Mouse (Mus musculus) thymus, adult 2 months (tissue): ENCODE results near the gene A330070K13Rik. TPM values are rescaled to one million over a fixed set of nuclear protein-coding genes. Genes with fewer than 3 reads are reported as not detected.

Experiments
- DNase-seq: peaks from one replicate; pipeline ENCODE4 v3.0.0; 2021
- H3K27ac ChIP-seq: fragments of 200-500 bp; 2 replicates; pipeline ENCODE4 v1.5.1; 2012; ENCODE audit warnings: low read length, control low read depth; ENCODE audit not compliant: control insufficient read depth, insufficient read depth
- H3K27me3 ChIP-seq: fragments of 200-500 bp; 2 replicates; pipeline ENCODE4 v1.6.1; 2012; ENCODE audit warnings: mild to moderate bottlenecking, low read length, moderate library complexity, mixed read lengths; ENCODE audit not compliant: control insufficient read depth, insufficient read depth
- H3K36me3 ChIP-seq: fragments of 200-500 bp; 2 replicates; pipeline ENCODE4 v1.6.1; 2012; ENCODE audit warnings: mild to moderate bottlenecking, low read length, moderate library complexity; ENCODE audit not compliant: control insufficient read depth, insufficient read depth
- H3K4me1 ChIP-seq: fragments of 200-500 bp; replicated peaks from 2 replicates; pipeline ENCODE4 v1.6.1; 2012; ENCODE audit warnings: low read length; ENCODE audit not compliant: control insufficient read depth, insufficient read depth
- H3K4me3 ChIP-seq: fragments of 200-500 bp; 2 replicates; pipeline ENCODE4 v1.5.1; 2012; ENCODE audit warnings: mild to moderate bottlenecking, low read length, control low read depth, moderate library complexity; ENCODE audit not compliant: control insufficient read depth, insufficient read depth
- CTCF ChIP-seq: fragments of 200-500 bp; IDR thresholded peaks from 2 replicates; pipeline ENCODE4 v1.5.1; 2012; ENCODE audit warnings: mild to moderate bottlenecking, control low read depth, low read length, moderate library complexity, borderline replicate concordance; ENCODE audit not compliant: control insufficient read depth, poor library complexity, insufficient read depth; ENCODE audit errors: extremely low read depth
- POLR2A ChIP-seq: fragments of 200-500 bp; IDR thresholded peaks from 2 replicates; pipeline ENCODE4 v1.6.1; 2012; ENCODE audit warnings: mild to moderate bottlenecking, low read length, control low read depth, moderate library complexity; ENCODE audit not compliant: control insufficient read depth, poor library complexity, insufficient read depth; ENCODE audit errors: extremely low read depth
- WGBS: fragments of 180-500 bp; shearing (Covaris S2); methylation state at CpG from one replicate; pipeline ENCODE4 v1.1.7; 2018; 5-methylcytosine and 5-hydroxymethylcytosine counted together
- polyA plus RNA-seq: library from polyadenylated mRNA; depleted of rRNA; stranded (reverse); fragments of >200 nt; gene quantifications from 2 replicates; pipeline ENCODE4 v1.2.3, GENCODE M21; 2012

Gene A330070K13Rik
- polyA plus RNA-seq, 1 experiment = not detected

DNA sequence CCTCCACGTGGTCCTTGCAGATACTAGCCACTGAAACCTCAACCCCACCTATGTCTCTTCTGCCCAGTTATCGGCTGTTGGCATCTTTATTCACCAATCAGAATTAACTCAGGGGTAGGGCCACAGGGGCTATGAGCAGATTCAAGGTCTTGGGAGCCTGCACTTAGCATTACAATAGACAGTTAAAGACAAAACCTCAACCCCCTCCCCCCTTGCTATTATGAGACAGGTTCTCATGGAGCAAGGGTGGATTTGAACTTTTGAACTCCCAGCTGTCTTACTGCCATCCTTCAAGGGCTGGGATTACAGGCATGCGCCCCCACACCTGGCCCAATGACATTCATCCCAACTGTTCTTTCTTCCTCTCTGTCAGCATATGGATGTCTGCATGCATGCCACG is 21.3 kb downstream of the A330070K13Rik start:
- WGBS = 78% methylated on average over 4 of the region's 4 CpGs
- Histone ChIP-seq H3K27ac (no peak overlapping the region), H3K27me3 (no peaks in the 10 kb centered on the region), H3K4me1 (no peaks in the 10 kb centered on the region), H3K36me3 (no peaks in the 10 kb centered on the region), H3K4me3 (no peak overlapping the region)
- no peak for TF ChIP-seq POLR2A
- no peak for TF ChIP-seq CTCF
- DNase-seq = no peak

DNA sequence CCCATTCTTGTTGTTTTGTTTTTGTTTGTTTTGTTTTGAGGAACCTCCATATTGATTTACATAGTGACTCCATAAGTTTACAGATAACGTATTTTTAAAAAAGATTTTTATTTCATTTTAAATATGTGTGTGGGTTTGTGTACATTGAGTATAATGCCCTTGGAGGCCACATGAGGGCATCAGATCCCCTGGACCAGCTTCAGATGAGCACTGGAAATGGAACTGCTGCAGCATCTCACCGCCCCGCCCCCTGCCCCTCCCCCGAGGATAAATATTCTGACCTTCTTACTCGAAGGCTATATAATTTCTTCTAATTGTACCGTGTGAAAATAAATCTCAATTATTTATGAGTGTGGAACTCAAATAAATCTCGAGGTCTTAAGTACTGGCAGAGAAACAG is 29.2 kb downstream of the A330070K13Rik start:
- Histone ChIP-seq H3K36me3 (no peaks in the 10 kb centered on the region), H3K4me3 (no peak overlapping the region), H3K27ac (no peak overlapping the region), H3K27me3 (no peaks in the 10 kb centered on the region), H3K4me1 (no peaks in the 10 kb centered on the region)
- TF ChIP-seq CTCF (no peak), POLR2A (no peak)
- no peak for DNase-seq
- WGBS = 68% methylated on average over 7 of the region's 7 CpGs

DNA sequence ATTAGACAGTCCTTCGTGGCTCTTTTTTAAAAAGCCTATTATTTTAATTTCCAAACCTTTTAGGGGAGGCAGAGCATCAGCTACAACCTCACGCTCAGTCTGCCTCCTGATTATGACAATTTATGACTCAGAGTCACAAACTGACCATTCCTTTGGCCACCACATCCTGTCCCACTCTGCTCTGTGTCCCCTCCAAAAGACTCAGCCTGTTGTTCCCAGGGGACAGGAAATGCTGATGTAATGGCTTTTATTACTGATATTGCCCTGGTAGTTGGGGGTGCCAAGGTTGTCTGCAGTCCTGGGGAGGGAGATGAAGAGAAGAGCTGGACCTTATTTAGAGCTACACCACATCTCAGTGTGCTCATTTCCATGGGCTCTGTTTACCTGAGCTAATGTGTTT is 38.6 kb downstream of the A330070K13Rik start:
- TF ChIP-seq CTCF = no peak
- no peak for TF ChIP-seq POLR2A
- Histone ChIP-seq H3K27me3 (no peaks in the 10 kb centered on the region), H3K4me1 (no peaks in the 10 kb centered on the region), H3K4me3 (no peak overlapping the region), H3K27ac (no peak overlapping the region), H3K36me3 (0 out of 2 replicates have a peak, but pooled peaks cover 6% of the 10 kb centered on the region)
- WGBS = 79% methylated on average over 2 of the region's 2 CpGs
- no peak for DNase-seq

DNA sequence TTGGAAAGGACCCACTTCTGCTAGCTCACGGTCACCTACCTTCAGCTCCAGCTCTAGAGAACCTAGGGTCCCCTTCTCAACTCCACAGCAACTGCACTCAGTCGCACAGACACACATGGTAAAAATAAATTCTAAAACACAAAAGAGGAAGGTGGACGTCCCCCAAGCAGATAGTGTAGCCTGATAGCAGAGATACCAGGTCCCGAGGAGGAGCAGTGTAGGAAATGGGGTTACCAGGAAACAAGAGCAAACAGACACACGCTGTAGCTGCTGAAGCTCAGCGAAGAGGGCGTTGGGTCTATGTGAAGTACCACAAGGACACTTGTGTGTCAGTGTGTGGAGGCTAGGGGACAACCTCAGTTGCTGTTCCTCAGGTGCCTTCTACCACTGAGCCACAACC is 39.4 kb downstream of the A330070K13Rik start:
- Histone ChIP-seq H3K36me3 (0 out of 2 replicates have a peak, but pooled peaks cover 6% of the 10 kb centered on the region), H3K4me1 (no peaks in the 10 kb centered on the region), H3K4me3 (no peak overlapping the region), H3K27ac (no peak overlapping the region), H3K27me3 (no peaks in the 10 kb centered on the region)
- DNase-seq = no peak
- 68% methylated on average over 7 of the region's 7 CpGs for WGBS
- TF ChIP-seq POLR2A = no peak
- TF ChIP-seq CTCF = no peak

DNA sequence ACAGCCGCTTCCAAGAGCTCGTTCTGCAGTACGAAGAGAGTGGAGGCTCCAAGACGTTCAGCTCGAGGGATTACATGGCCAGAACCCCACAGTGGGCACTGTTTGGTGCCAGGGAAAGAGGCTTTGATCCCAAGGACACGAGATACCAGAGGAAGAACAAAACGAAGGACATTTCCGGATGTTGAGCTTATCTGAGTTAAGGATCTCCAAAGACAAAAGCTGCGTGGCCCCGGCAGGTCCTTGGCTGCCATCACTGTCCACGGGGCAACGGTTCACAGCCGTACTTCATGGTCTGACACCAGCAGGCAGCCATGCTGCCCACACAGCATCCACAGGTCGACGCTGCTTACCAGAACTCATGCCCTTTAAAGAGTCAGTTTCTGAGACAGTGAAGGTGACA is 43.8 kb downstream of the A330070K13Rik start:
- Histone ChIP-seq H3K27me3 (no peaks in the 10 kb centered on the region), H3K27ac (no peak overlapping the region), H3K4me3 (no peak overlapping the region), H3K4me1 (no peaks in the 10 kb centered on the region), H3K36me3 (peaks cover 11% of the 10 kb centered on the region)
- no peak for TF ChIP-seq CTCF
- no peak for TF ChIP-seq POLR2A
- WGBS = 96% methylated on average over 15 of the region's 15 CpGs
- DNase-seq = no peak

DNA sequence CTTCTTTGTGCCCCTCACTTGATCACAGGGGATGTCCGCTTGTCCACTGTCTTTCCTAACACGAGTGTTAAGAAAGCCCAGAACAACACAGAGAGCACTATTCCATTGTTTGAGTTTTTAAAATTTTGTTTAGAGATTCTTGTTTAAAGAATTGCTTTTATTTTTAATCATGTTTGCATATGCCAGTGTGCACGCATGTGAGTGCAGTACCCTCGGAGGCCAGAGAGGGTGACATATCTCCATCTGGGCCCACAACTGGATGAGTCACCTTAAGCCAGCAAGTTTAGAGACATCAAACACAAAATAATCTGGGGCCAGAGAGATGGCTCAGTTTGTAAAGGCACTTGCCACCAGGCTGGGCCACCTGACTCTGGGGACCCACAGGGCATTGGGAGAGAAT is 49.0 kb downstream of the A330070K13Rik start:
- no peak overlapping the region for H3K27ac ChIP-seq
- TF ChIP-seq POLR2A = no peak
- no peak for TF ChIP-seq CTCF
- WGBS = 99% methylated on average over 4 of the region's 4 CpGs
- no peaks in the 10 kb centered on the region for H3K27me3 ChIP-seq
- DNase-seq = no peak
- H3K4me3 ChIP-seq = no peak overlapping the region
- H3K36me3 ChIP-seq = peaks cover 13% of the 10 kb centered on the region
- H3K4me1 ChIP-seq = no peaks in the 10 kb centered on the region

DNA sequence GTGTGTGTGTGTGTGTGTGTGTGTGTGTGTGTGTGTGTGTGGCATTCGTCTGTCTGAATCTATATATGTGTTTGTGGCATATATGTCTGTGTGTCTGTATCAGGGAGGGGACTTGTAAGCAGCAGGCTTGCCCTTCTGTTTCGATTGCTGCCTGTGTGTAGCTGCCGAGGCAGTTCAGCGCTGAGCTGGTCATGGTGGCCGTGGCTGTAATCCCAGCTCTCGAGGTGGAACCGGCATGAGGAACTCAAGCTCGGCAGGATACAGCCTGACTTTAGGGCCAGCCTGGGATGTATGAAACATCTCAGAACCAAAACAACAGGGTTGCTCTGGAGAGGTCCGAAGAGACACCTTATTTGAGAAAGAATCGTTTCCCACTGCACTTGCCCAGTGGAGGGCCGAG is 50.5 kb downstream of the A330070K13Rik start:
- WGBS = 97% methylated on average over 11 of the region's 11 CpGs
- H3K36me3 ChIP-seq = peaks cover 13% of the 10 kb centered on the region
- H3K4me1 ChIP-seq = no peaks in the 10 kb centered on the region
- no peak for DNase-seq
- TF ChIP-seq CTCF = no peak
- TF ChIP-seq POLR2A = no peak
- H3K27ac ChIP-seq = no peak overlapping the region
- no peaks in the 10 kb centered on the region for H3K27me3 ChIP-seq
- H3K4me3 ChIP-seq = no peak overlapping the region
